Mouse (Mus musculus): ENCODE data around the gene 1700003F12Rik. TPM values are rescaled to one million over a fixed set of nuclear protein-coding genes. Genes with fewer than 3 reads are reported as not detected.

Gene 1700003F12Rik
- total RNA-seq (2021): under 1 TPM in 1 of 2 experiments, not detected in 1; 0.70 TPM
- long read RNA-seq, experiment 1: 0 reads
- long read RNA-seq, experiment 2, partial matches to known transcripts: 0 of 2 reads
- long read RNA-seq, experiment 2, other reads (novel, unspliced or antisense): 1 of 2 reads

GRCm38 (mm10) chr2:154546711-154547110 is at the start of gene 1700003F12Rik:
TSS of gene 1700003F12Rik (plus strand) at chr2:154547085.
- intact Hi-C loops (cut with DNase I): no loop called here
- no peak for TF ChIP-seq CTCF (IDR thresholded peaks at IDR 0.05)
- no peak within 1 kb of the TSS for H3K4me3 ChIP-seq
- no peak for DNase-seq (ENCODE audit: extremely low spot score in 1 of 2, low spot score in 2 of 2)
- H3K27ac ChIP-seq: no peak within 1 kb of the TSS

GRCm38 (mm10) chr2:154498571-154498970 is 48.3 kb upstream of the 1700003F12Rik start:
- Histone ChIP-seq H3K27ac (no peak overlapping the region; the same call in 1 of the 2 replicates), H3K4me3 (no peak overlapping the region)
- intact Hi-C loops (cut with DNase I): no loop called here
- no peak for DNase-seq (ENCODE audit: extremely low spot score in 1 of 2, low spot score in 2 of 2)
- TF ChIP-seq CTCF (IDR thresholded peaks at IDR 0.05): no peak

- Histone ChIP-seq H3K27ac (no peak overlapping the region), H3K4me3 (no peak overlapping the region)
- intact Hi-C loops (cut with DNase I): no loop called here
- no peak for DNase-seq (ENCODE audit: extremely low spot score in 1 of 2, low spot score in 2 of 2)
- no peak for TF ChIP-seq CTCF (IDR thresholded peaks at IDR 0.05)
Measured at GRCm38 (mm10) chr2:154499717-154500247, 47.1 kb upstream of the 1700003F12Rik start.

GRCm38 (mm10) chr2:154500758-154501157 is 46.1 kb upstream of the 1700003F12Rik start:
- no peak overlapping the region for H3K27ac ChIP-seq
- DNase-seq (ENCODE audit: extremely low spot score in 1 of 2, low spot score in 2 of 2): no peak
- no peak for TF ChIP-seq CTCF (IDR thresholded peaks at IDR 0.05)
- intact Hi-C loops (cut with DNase I): no loop called here
- H3K4me3 ChIP-seq: no peak overlapping the region

- intact Hi-C loops (cut with DNase I): no loop called here
- DNase-seq (ENCODE audit: extremely low spot score in 1 of 2, low spot score in 2 of 2): no peak
- peak overlapping the region; percentile 75 for H3K27ac ChIP-seq
- H3K4me3 ChIP-seq: no peak overlapping the region
- no peak for TF ChIP-seq CTCF (IDR thresholded peaks at IDR 0.05)
Measured at GRCm38 (mm10) chr2:154507076-154507475, 39.8 kb upstream of the 1700003F12Rik start.

- no peak overlapping the region for H3K4me3 ChIP-seq
- intact Hi-C loops (cut with DNase I): no loop called here
- TF ChIP-seq CTCF (IDR thresholded peaks at IDR 0.05): peak; percentile 1; the same call in 1 of the 2 replicates
- DNase-seq (ENCODE audit: extremely low spot score in 1 of 2, low spot score in 2 of 2): peak; percentile 31 to 35
- peak overlapping the region; percentile 75 for H3K27ac ChIP-seq
Measured at GRCm38 (mm10) chr2:154507566-154508283, 39.2 kb upstream of the 1700003F12Rik start.

- no peak for TF ChIP-seq CTCF (IDR thresholded peaks at IDR 0.05)
- DNase-seq (ENCODE audit: extremely low spot score in 1 of 2, low spot score in 2 of 2): no peak
- intact Hi-C loops (cut with DNase I): no loop called here
- no peak overlapping the region for H3K4me3 ChIP-seq
- peak overlapping the region; percentile 17; the same call in 1 of the 2 replicates for H3K27ac ChIP-seq
Measured at GRCm38 (mm10) chr2:154508450-154508849, 38.4 kb upstream of the 1700003F12Rik start.

- Histone ChIP-seq H3K27ac (no peak overlapping the region), H3K4me3 (no peak overlapping the region)
- no peak for TF ChIP-seq CTCF (IDR thresholded peaks at IDR 0.05)
- intact Hi-C loops (cut with DNase I): no loop called here
- no peak for DNase-seq (ENCODE audit: extremely low spot score in 1 of 2, low spot score in 2 of 2)
Measured at GRCm38 (mm10) chr2:154510141-154510540, 36.7 kb upstream of the 1700003F12Rik start.

GRCm38 (mm10) chr2:154516944-154517343 is 29.9 kb upstream of the 1700003F12Rik start:
- DNase-seq (ENCODE audit: extremely low spot score in 1 of 2, low spot score in 2 of 2): no peak
- Histone ChIP-seq H3K4me3 (no peak overlapping the region), H3K27ac (peak overlapping the region; percentile 16; the same call in 1 of the 2 replicates)
- TF ChIP-seq CTCF (IDR thresholded peaks at IDR 0.05): no peak
- intact Hi-C loops (cut with DNase I): no loop called here

- no peak for DNase-seq (ENCODE audit: extremely low spot score in 1 of 2, low spot score in 2 of 2)
- peak overlapping the region; percentile 16; the same call in 1 of the 2 replicates for H3K27ac ChIP-seq
- H3K4me3 ChIP-seq: no peak overlapping the region
- no peak for TF ChIP-seq CTCF (IDR thresholded peaks at IDR 0.05)
- intact Hi-C loops (cut with DNase I): no loop called here
Measured at GRCm38 (mm10) chr2:154517424-154517823, 29.5 kb upstream of the 1700003F12Rik start.

GRCm38 (mm10) chr2:154521449-154521848 is 25.4 kb upstream of the 1700003F12Rik start:
- no peak for TF ChIP-seq CTCF (IDR thresholded peaks at IDR 0.05)
- intact Hi-C loops (cut with DNase I): no loop called here
- H3K4me3 ChIP-seq: no peak overlapping the region
- no peak for DNase-seq (ENCODE audit: extremely low spot score in 1 of 2, low spot score in 2 of 2)
- H3K27ac ChIP-seq: no peak overlapping the region

- no peak overlapping the region for H3K27ac ChIP-seq
- no peak overlapping the region for H3K4me3 ChIP-seq
- intact Hi-C loops (cut with DNase I): no loop called here
- no peak for TF ChIP-seq CTCF (IDR thresholded peaks at IDR 0.05)
- no peak for DNase-seq (ENCODE audit: extremely low spot score in 1 of 2, low spot score in 2 of 2)
Measured at GRCm38 (mm10) chr2:154522334-154522733, 24.6 kb upstream of the 1700003F12Rik start.
